Mouse (Mus musculus): ENCODE measurements around the gene Atp8a1.

The Atp8a1 gene

GRCm38 (mm10) chr5:67768708-67769107 lies 78.5 kb downstream of the Atp8a1 start:
- DNase-seq (ENCODE audit: low read depth) = no peak

- DNase-seq (ENCODE audit: low read depth) = peak; percentile 5
These were observed 82.4 kb downstream of the Atp8a1 start for GRCm38 (mm10) chr5:67764798-67765197.

- no peak for DNase-seq (ENCODE audit: low read depth)
These were observed 89.1 kb downstream of the Atp8a1 start for GRCm38 (mm10) chr5:67758126-67758525.

- DNase-seq (ENCODE audit: low read depth) = peak; percentile 28
These were observed 91.1 kb downstream of the Atp8a1 start for GRCm38 (mm10) chr5:67756138-67756537.

GRCm38 (mm10) chr5:67753057-67753456 lies 94.2 kb downstream of the Atp8a1 start:
- DNase-seq (ENCODE audit: low read depth) = no peak

- DNase-seq (ENCODE audit: low read depth) = no peak
These were observed 94.6 kb downstream of the Atp8a1 start for GRCm38 (mm10) chr5:67752629-67753028.

GRCm38 (mm10) chr5:67752007-67752406 lies 95.2 kb downstream of the Atp8a1 start:
- no peak for DNase-seq (ENCODE audit: low read depth)

- DNase-seq (ENCODE audit: low read depth) = no peak
These were observed 108.0 kb downstream of the Atp8a1 start for GRCm38 (mm10) chr5:67739261-67739660.

- no peak for DNase-seq (ENCODE audit: low read depth)
These were observed 109.1 kb downstream of the Atp8a1 start for GRCm38 (mm10) chr5:67738133-67738532.

GRCm38 (mm10) chr5:67735771-67736170 lies 111.5 kb downstream of the Atp8a1 start:
- DNase-seq (ENCODE audit: low read depth) = no peak

- no peak for DNase-seq (ENCODE audit: low read depth)
These were observed 113.5 kb downstream of the Atp8a1 start for GRCm38 (mm10) chr5:67733551-67734258.

- no peak for DNase-seq (ENCODE audit: low read depth)
These were observed 114.1 kb downstream of the Atp8a1 start for GRCm38 (mm10) chr5:67733150-67733549.

- peak; percentile 24 for DNase-seq (ENCODE audit: low read depth)
These were observed 119.5 kb downstream of the Atp8a1 start for GRCm38 (mm10) chr5:67727755-67728154.

GRCm38 (mm10) chr5:67726810-67727209 lies 120.4 kb downstream of the Atp8a1 start:
- no peak for DNase-seq (ENCODE audit: low read depth)

- no peak for DNase-seq (ENCODE audit: low read depth)
These were observed 145.6 kb downstream of the Atp8a1 start for GRCm38 (mm10) chr5:67701641-67702040.

- DNase-seq (ENCODE audit: low read depth) = no peak
These were observed 147.8 kb downstream of the Atp8a1 start for GRCm38 (mm10) chr5:67699418-67699817.

- no peak for DNase-seq (ENCODE audit: low read depth)
These were observed 149.1 kb downstream of the Atp8a1 start for GRCm38 (mm10) chr5:67698176-67698575.

GRCm38 (mm10) chr5:67696741-67697596 lies 150.3 kb downstream of the Atp8a1 start:
- no peak for DNase-seq (ENCODE audit: low read depth)

- no peak for DNase-seq (ENCODE audit: low read depth)
These were observed 152.1 kb downstream of the Atp8a1 start for GRCm38 (mm10) chr5:67695055-67695710.

- no peak for DNase-seq (ENCODE audit: low read depth)
These were observed 156.9 kb downstream of the Atp8a1 start for GRCm38 (mm10) chr5:67690336-67690735.

GRCm38 (mm10) chr5:67688001-67688400 lies 159.2 kb downstream of the Atp8a1 start:
- DNase-seq (ENCODE audit: low read depth) = no peak

- no peak for DNase-seq (ENCODE audit: low read depth)
These were observed 161.3 kb downstream of the Atp8a1 start for GRCm38 (mm10) chr5:67685906-67686305.

GRCm38 (mm10) chr5:67685461-67685860 lies 161.8 kb downstream of the Atp8a1 start:
- DNase-seq (ENCODE audit: low read depth) = no peak
